Mouse (Mus musculus) neutrophil, adult 59 days (primary cell): Measurements from ENCODE around the gene St7. TPM values are rescaled to one million over a fixed set of nuclear protein-coding genes. Genes with fewer than 3 reads are reported as not detected.

Source experiments
- total RNA-seq, 2 experiments: library from RNA; stranded (reverse); gene quantifications; 1 replicate in 1 of 2; 2 replicates in 1 of 2; pipeline ENCODE4 v1.2.4; 2023

St7 gene
- total RNA-seq, result 1 to 10 TPM; 7.2 to 9.7 TPM

GRCm38 (mm10) chr6:17692647-17693046 lies at the start of gene St7:
Gene St7, plus strand, starts transcription at chr6:17692933.

Other genes starting within 250 kb of the St7 start
- gene Met, start 229.1 kb upstream of the St7 start, total RNA-seq, result 10 to 100 TPM; 14.7 to 18.0 TPM
- 100 to 1,000 TPM; 183 to 228 TPM for gene Capza2, start 56.7 kb upstream of the St7 start, total RNA-seq